Mouse (Mus musculus): ENCODE measurements around the gene AI593442.

DNA sequence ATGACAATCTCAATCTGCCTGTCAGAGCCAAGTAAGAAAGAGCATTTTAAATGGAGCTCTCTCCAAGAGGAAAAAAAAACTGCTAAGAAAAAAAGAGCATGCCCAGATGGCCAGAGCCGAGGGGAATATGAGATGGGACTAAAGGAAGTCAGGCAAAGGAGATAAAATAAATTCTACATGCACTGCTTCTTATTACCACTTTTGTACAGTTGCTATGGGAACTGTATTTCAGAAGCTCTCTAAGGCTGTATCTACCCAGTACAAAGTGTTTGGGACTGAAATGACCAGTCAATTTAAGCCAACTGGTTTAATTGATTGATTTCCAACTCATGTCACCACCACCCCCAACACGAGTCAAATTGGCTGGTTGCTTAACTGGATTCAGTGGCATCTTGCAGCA is 40.0 kb upstream of the AI593442 start:
- TF ChIP-seq CTCF (IDR thresholded peaks at IDR 0.05; ENCODE audit: extremely low read depth, insufficient read depth, low read length): no peak
- no peak for TF ChIP-seq POLR2A (IDR thresholded peaks at IDR 0.05; ENCODE audit: extremely low read depth, insufficient read depth, low read length)
